Mouse (Mus musculus): Measurements from ENCODE around the gene Tmc8. TPM values are rescaled to one million over a fixed set of nuclear protein-coding genes. Genes with fewer than 3 reads are reported as not detected.
"Not testable (repeated sequence)": the region's sequence is repeated elsewhere in the genome, so short reads cannot be mapped to it uniquely, and the experiment has no call there.

Tmc8 gene
- total RNA-seq, 2 experiments from 2014 or later = 4.6 to 5.6 TPM

- DNase-seq = peak; percentile 34 to 62
These were observed 7.0 kb upstream of the Tmc8 start for GRCm38 (mm10) chr11:117774925-117775324.

DNA sequence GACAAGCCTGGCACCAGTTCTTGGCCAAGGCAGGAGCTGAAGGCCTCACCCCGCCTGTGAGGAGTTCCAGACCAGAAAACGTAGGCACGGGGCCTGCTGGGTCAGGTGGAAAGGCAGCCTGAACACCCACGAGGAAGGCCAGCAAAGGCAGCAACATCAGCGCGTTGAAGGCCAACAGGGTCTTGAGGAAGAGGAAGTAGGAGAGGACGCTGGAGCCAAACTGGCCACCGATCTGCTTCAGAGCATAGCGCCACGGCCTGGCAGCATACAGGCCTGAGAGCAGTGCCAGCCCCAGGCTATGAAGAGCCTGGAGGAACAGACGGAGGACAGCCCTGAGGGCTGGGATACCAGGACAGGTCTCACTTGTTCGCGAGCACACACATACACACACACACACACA is 6.3 kb upstream of the Tmc8 start:
- DNase-seq = peak in 1 of 2 experiments; percentile 31

DNA sequence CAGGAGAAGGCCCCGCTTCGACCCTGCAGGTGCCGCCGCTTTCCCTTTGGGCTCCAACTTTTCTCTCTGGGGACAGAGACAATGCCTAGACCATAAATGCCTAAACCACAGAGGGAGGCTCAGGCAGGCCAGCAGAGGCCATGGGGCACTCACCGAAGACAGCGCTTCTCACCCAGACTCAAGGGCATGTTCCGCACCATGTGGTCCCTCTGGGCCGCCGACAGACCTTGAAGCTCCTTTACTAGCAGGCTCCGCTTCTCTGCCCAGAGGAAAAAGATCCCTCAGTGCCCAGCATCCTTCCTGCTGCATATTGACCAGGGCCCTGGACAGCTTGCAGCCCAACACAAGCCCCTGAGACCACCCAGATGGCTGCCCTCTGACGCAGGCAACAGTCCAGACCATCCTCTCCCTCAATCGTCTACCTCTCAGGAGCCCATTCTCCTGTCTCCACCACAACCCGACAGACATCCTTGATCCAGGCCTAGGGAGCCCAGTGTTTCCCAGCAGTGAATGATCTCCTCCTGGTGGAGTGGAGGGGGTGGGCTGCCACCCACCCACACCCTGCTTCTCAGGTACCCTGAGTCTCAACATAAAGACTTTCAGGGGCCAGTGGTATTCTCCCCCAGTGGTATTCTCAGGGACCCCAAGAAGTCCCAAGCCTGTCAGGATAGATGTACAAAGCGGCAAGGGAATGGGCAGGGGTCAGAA is 5.6 kb upstream of the Tmc8 start:
- no peak for DNase-seq

- no peak for DNase-seq
These were observed 4.8 kb upstream of the Tmc8 start for GRCm38 (mm10) chr11:117777111-117777510.

DNA sequence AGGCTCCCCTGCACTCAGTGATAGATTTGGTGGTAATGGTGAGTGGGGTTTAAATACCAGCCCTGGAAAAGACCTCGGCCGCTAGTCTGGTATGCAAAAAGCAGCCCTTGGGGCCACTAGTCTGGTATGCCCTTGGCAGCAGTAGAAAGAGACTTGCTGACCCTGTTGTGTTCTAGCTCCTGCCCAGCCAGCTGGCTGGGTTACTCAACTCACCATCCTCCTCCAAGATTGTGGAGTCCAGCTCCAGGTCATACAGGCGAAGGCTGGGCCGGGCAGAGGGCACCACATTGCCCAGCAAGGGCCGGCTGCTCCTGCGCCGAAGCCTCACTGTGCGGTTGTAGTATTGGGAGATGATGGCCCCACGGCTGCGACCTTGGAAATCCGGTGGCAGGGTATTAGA is 3.8 kb upstream of the Tmc8 start:
- no peak for DNase-seq

DNA sequence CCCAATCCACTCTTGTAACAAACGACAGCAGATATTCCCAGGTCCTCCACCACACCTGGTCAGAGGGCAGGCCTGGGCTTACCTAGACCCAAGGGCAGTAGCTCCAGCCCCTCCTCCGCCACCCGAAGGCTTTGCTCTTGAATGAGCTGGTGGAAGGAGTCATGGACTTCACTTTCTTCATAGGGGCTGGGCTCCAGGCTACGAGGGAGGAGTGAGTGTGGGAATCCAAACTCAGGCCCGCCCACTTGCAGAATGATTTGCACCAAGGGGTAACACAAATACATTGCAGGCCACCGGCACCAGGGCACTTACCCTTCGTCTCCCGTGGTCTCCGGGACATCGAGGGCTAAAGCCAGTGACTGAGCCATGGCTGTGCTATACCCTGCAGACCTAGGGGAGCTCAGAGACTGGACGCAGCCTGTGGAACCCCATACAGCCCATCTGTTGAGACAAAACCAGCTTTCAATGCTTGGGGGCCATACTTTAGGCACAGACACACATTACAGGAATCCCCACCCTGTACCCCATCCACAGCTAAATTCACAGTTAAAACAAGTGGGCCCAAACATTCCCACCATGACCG is 2.9 kb upstream of the Tmc8 start:
- DNase-seq = peak; percentile 51 to 53

DNA sequence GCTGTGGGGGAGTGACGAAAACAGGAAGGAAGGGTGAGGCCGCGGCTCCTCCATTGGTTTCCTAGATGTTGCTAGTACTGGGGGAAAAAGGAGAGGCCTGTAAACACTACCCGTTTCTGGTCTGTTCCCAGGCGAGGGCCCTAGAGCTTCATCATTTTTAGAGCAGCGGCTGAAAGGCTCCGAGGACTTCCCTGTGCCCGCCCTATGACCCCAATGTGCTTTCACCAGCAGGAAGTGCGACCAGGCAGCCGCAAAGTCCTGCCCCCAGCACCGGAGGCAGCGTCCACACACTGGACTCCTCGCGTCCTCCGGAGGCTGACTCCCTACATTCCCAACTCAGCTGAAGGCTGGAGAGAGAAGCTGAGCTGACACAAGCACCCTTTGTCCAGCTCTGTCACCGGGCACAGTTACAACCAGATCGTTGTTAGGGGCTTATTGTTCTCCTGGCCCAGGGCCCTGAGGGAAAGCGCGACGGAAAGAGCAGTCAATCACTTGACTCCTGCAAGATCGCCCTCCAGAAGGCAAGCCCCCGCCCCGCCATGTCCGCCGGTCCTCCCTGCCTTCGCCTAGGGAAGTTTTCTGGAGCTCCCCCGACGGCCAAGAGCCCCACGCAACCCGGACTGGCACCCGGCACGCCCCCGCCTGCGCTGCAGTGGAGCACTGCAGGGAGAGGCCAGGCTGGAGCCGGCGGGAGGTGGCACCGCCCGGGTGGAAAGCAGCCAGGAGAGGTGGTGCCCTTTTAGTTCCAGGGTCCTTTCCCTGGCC is 2.3 kb upstream of the Tmc8 start:
- DNase-seq = peak; percentile 80 to 92

DNA sequence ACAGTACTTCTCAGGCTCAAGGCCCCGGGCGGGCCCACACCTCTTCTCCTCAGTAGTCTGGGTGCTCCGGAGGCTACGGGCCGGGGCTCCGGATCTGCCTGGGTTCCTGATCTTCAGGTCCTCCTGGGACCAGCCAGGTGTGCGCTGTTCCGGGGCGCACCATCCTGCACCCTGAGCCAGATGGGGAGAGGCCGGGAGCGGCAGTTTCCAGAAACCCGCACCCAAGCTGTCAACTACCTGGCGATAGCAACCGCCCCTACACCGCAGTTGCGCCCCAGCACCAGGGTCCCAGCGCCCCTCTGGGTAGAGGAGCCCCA is 1.7 kb upstream of the Tmc8 start:
- DNase-seq = no peak

DNA sequence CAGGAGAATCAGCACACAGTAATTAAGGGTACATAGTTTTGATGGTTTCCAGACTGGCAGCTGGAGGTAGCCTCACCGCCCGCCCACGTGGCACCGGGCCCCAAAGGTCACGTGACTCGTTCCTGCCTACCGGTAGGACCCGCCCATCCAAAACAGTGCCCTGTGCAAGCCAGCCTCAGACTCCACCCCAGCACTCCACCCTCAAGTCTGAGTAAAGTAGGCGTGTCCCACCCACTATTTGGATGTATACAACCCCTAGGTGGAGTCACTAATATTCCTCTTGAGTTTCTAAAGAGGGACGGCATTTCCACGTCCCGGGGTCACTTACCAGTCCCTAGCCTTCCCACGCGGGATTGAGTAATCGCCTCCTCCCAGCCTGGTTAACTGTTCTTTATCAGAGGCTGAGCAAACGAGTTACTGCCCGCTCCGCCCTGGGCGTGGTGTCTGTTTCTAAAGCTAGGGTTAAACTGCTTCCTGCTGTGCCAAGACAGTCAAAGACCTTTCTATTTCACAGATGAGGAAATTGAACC is 1.2 kb upstream of the Tmc8 start:
- peak; percentile 88 to 94 for DNase-seq

DNA sequence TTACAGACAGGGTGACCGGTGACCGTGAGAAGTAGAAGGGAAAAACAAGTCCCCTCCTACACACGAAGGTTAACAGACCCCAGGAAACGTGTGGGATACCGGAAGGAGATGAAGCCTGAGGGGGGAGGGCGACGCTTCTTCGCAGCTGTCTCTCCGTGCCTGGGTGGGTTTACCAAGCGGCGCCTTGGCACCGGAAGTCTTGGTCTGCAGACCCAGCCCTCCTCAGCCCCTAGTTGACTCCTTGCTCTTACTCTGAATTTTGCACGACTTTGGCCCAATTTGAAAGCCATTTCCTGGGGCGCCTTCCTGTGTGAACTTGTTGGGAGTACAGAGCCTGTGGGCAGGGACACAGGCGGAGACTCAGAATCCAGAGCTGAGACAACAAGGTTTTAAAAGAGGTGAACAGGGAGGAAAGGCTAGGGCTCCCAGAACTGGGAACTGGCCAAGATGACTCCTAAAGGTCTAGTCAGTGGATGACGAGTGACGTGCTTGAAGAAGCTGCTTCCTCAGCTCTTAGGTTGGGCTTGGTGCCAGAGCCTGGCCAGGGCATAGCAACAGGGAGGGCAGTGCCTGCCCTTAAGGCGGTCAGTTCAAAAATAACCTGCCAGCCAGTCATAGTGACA is 566 bp upstream of the Tmc8 start:
- peak; percentile 82 to 88 for DNase-seq

GRCm38 (mm10) chr11:117782705-117783034 is 794 bp downstream of the Tmc8 start:
- no peak for DNase-seq

- peak; percentile 67 to 68 for DNase-seq
These were observed 1.2 kb downstream of the Tmc8 start for GRCm38 (mm10) chr11:117783089-117783488.

GRCm38 (mm10) chr11:117783683-117784309 is 1.9 kb downstream of the Tmc8 start:
- DNase-seq = peak; percentile 51 to 55

GRCm38 (mm10) chr11:117786294-117786693 is 4.4 kb downstream of the Tmc8 start:
- peak; percentile 63 to 71 for DNase-seq

GRCm38 (mm10) chr11:117788481-117788880 is 6.6 kb downstream of the Tmc8 start:
- DNase-seq = not testable (repeated sequence)

GRCm38 (mm10) chr11:117790286-117790685 is 8.4 kb downstream of the Tmc8 start:
- peak; percentile 74 to 84 for DNase-seq

GRCm38 (mm10) chr11:117790703-117791440 is 9.0 kb downstream of the Tmc8 start:
- peak in 1 of 2 experiments; percentile 29 for DNase-seq

- DNase-seq = no peak
These were observed 9.5 kb downstream of the Tmc8 start for GRCm38 (mm10) chr11:117791441-117791761.

DNA sequence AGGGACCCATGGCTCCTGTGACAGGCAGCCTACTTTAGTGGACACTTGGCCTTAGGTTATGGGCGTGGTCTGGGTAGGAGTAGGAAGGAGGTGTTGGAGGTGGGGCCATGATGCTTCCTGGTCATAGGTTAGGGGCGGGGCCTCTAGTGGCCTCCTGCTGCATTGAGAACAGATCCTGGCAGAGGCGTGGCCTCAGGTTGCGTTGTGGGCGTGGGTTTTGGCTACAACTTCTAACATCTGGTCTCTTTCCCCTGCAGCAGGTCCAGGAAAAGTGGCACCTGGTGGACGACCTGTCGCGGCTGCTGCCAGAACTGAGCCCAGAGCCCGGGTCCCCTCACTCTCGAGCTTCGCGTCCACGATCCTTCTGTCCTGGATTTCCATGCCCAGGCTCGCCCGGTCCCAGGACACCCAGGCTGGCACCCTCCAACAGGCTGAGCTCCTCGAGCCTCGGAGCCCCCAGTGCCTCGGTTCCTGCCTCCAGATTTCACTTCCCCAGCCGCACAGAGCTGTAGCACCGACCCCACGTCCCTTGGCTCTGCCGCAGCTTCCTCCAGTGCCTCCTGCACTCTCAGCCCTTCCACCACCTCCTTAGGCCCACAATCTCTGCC is 10.5 kb downstream of the Tmc8 start:
- peak in 1 of 2 experiments; percentile 57 for DNase-seq

DNA sequence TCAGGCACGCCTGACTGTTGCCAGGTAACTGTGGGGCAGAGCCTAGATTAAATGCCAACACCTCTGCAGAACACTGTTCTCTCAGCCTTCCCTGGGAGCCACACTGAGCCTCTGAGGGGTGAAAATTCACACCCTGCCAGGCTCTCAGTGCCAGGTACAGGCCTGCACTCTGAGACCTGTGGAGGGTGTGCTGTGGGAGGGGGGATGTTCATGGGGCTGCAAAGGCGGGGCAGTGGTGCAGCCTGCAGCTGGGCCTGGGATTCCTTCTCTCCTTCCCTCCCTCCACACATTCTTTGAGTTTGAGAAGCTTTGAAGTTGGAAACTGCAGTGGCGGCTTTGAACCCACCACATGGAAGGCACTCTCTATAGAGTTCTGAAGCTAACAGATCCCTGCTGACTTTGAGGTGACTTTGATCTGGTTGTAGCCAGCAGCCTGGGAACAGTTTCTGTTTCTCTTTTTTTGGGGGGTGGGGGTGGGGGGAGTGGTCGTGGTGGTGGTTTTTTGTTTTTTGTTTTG is 12.2 kb downstream of the Tmc8 start:
- DNase-seq = no peak

- DNase-seq = no peak
These were observed 15.1 kb downstream of the Tmc8 start for GRCm38 (mm10) chr11:117796954-117797353.

Data from heart, adult 18-20 months (tissue).